Mouse (Mus musculus) cortical plate, adult 2 months (tissue): ENCODE data around the gene Fbxl13. TPM values are rescaled to one million over a fixed set of nuclear protein-coding genes. Genes with fewer than 3 reads are reported as not detected.
"Not testable (repeated sequence)": the region's sequence is repeated elsewhere in the genome, so short reads cannot be mapped to it uniquely, and the experiment has no call there.

Experiments
- H3K27ac ChIP-seq: fragments of 200-500 bp; 2 replicates; pipeline ENCODE4 v1.5.1; 2012; ENCODE audit warnings: low read length, control low read depth, inconsistent platforms; ENCODE audit not compliant: insufficient read depth
- H3K4me1 ChIP-seq: fragments of 200-500 bp; 2 replicates; pipeline ENCODE4 v1.6.1; 2011; ENCODE audit warnings: low read length; ENCODE audit not compliant: control insufficient read depth, insufficient read depth
- H3K4me3 ChIP-seq: fragments of 200-500 bp; 2 replicates; pipeline ENCODE4 v1.5.1; 2011; ENCODE audit warnings: mild to moderate bottlenecking, low read length, control low read depth; ENCODE audit not compliant: insufficient read depth
- CTCF ChIP-seq: fragments of 200-500 bp; IDR thresholded peaks from 2 replicates; pipeline ENCODE4 v1.5.1; 2011; ENCODE audit warnings: mild to moderate bottlenecking, control low read depth, low read length; ENCODE audit not compliant: insufficient read depth; ENCODE audit errors: extremely low read depth
- POLR2A ChIP-seq: fragments of 200-500 bp; IDR thresholded peaks from 2 replicates; pipeline ENCODE4 v1.6.1; 2011; ENCODE audit warnings: mild to moderate bottlenecking, low read length, control low read depth; ENCODE audit not compliant: insufficient read depth; ENCODE audit errors: extremely low read depth
- polyA plus RNA-seq: library from polyadenylated mRNA; depleted of rRNA; stranded (reverse); fragments of >200 nt; gene quantifications from 2 replicates; pipeline ENCODE4 v1.2.3, GENCODE M21; 2012

Gene Fbxl13
- polyA plus RNA-seq, 1 experiment = 0.48 TPM

- no peak for TF ChIP-seq POLR2A
- no peak for TF ChIP-seq CTCF
Measured at GRCm38 (mm10) chr5:21616450-21617009, 28.9 kb downstream of the Fbxl13 start.

GRCm38 (mm10) chr5:21614299-21614698 lies 31.1 kb downstream of the Fbxl13 start:
- not testable (repeated sequence) for H3K4me1 ChIP-seq, H3K4me3 ChIP-seq, H3K27ac ChIP-seq

More at GRCm38 (mm10) chr5:21616450-21617009, 28.9 kb downstream of the Fbxl13 start:
- no peak overlapping the region for H3K4me3 ChIP-seq
- H3K4me1 ChIP-seq = no peaks in the 10 kb centered on the region
- H3K27ac ChIP-seq = no peak overlapping the region

- TF ChIP-seq POLR2A (no peak), CTCF (no peak)
- H3K4me1 ChIP-seq = peaks cover 6% of the 10 kb centered on the region; the same call in 1 of the 2 replicates
- no peak overlapping the region for H3K4me3 ChIP-seq
- H3K27ac ChIP-seq = no peak overlapping the region
Measured at GRCm38 (mm10) chr5:21610996-21611395, 34.4 kb downstream of the Fbxl13 start.

GRCm38 (mm10) chr5:21608311-21609304 lies 36.8 kb downstream of the Fbxl13 start:
- no peak for TF ChIP-seq CTCF
- no peak for TF ChIP-seq POLR2A
- H3K27ac ChIP-seq = peak overlapping the region; percentile 82

GRCm38 (mm10) chr5:21605936-21606335 lies 39.5 kb downstream of the Fbxl13 start:
- Histone ChIP-seq H3K27ac (no peak overlapping the region), H3K4me1 (peaks cover 6% of the 10 kb centered on the region; the same call in 1 of the 2 replicates), H3K4me3 (no peak overlapping the region)
- TF ChIP-seq POLR2A = no peak

More at GRCm38 (mm10) chr5:21608311-21609304, 36.8 kb downstream of the Fbxl13 start:
- Histone ChIP-seq H3K4me3 (no peak overlapping the region), H3K4me1 (peaks cover 6% of the 10 kb centered on the region; the same call in 1 of the 2 replicates)

- Histone ChIP-seq H3K27ac (no peak overlapping the region), H3K4me1 (no peaks in the 10 kb centered on the region), H3K4me3 (no peak overlapping the region)
- TF ChIP-seq POLR2A = no peak
- TF ChIP-seq CTCF = no peak
Measured at GRCm38 (mm10) chr5:21599961-21600360, 45.5 kb downstream of the Fbxl13 start.

- H3K4me1 ChIP-seq, H3K4me3 ChIP-seq, H3K27ac ChIP-seq: not testable (repeated sequence)
Measured at GRCm38 (mm10) chr5:21599536-21599935, 45.9 kb downstream of the Fbxl13 start.

GRCm38 (mm10) chr5:21593201-21593709 lies 52.2 kb downstream of the Fbxl13 start:
- Histone ChIP-seq H3K27ac (no peak overlapping the region), H3K4me1 (no peaks in the 10 kb centered on the region), H3K4me3 (no peak overlapping the region)
- TF ChIP-seq CTCF (no peak), POLR2A (no peak)

GRCm38 (mm10) chr5:21592106-21592505 lies 53.3 kb downstream of the Fbxl13 start:
- TF ChIP-seq CTCF (no peak), POLR2A (no peak)
- Histone ChIP-seq H3K4me3 (no peak overlapping the region), H3K4me1 (no peaks in the 10 kb centered on the region), H3K27ac (no peak overlapping the region)

- no peaks in the 10 kb centered on the region for H3K4me1 ChIP-seq
- H3K27ac ChIP-seq = no peak overlapping the region
- no peak for TF ChIP-seq CTCF
- no peak for TF ChIP-seq POLR2A
- no peak overlapping the region for H3K4me3 ChIP-seq
Measured at GRCm38 (mm10) chr5:21588220-21588619, 57.2 kb downstream of the Fbxl13 start.
